Mouse (Mus musculus) ES-Bruce4 (cell line): Measurements from ENCODE around the gene Fgfr2. TPM values are rescaled to one million over a fixed set of nuclear protein-coding genes. Genes with fewer than 3 reads are reported as not detected.

Experiments
- H3K27ac ChIP-seq: 2 replicates; pipeline ENCODE4 v1.5.1; 2012; ENCODE audit warnings: low read length, inconsistent platforms; ENCODE audit not compliant: insufficient read depth
- H3K27me3 ChIP-seq: 2 replicates; pipeline ENCODE4 v1.6.1; 2012; ENCODE audit warnings: mild to moderate bottlenecking, low read length, inconsistent platforms; ENCODE audit not compliant: control insufficient read depth, poor library complexity, insufficient read depth, severe bottlenecking
- H3K36me3 ChIP-seq: 2 replicates; pipeline ENCODE4 v1.6.1; 2012; ENCODE audit warnings: inconsistent platforms, mild to moderate bottlenecking, low read length, moderate library complexity; ENCODE audit not compliant: control insufficient read depth, poor library complexity, insufficient read depth, severe bottlenecking
- H3K4me1 ChIP-seq: one replicate; pipeline ENCODE4 v1.8.1; 2011; ENCODE audit warnings: low read length; ENCODE audit not compliant: control insufficient read depth, insufficient read depth
- H3K4me3 ChIP-seq: 2 replicates; pipeline ENCODE4 v1.5.1; 2011; ENCODE audit warnings: low read depth, mild to moderate bottlenecking, low read length
- H3K9ac ChIP-seq: 2 replicates; pipeline ENCODE4 v1.6.1; 2012; ENCODE audit warnings: low read depth, mild to moderate bottlenecking, inconsistent platforms; ENCODE audit not compliant: poor library complexity, severe bottlenecking
- H3K9me3 ChIP-seq: replicated peaks from 2 replicates; pipeline ENCODE4 v1.6.1; 2012; ENCODE audit warnings: mild to moderate bottlenecking, low read length, inconsistent platforms; ENCODE audit not compliant: control insufficient read depth, poor library complexity, insufficient read depth, severe bottlenecking
- CTCF ChIP-seq: IDR thresholded peaks from one replicate; pipeline ENCODE4 v1.8.1; 2011; ENCODE audit warnings: low read depth, low read length
- EP300 ChIP-seq: IDR thresholded peaks from 2 replicates; pipeline ENCODE4 v1.6.1; 2011; ENCODE audit warnings: low read depth, low read length; ENCODE audit not compliant: insufficient read depth
- POLR2A ChIP-seq: IDR thresholded peaks from one replicate; pipeline ENCODE4 v1.8.1; 2011; ENCODE audit warnings: low read length; ENCODE audit not compliant: insufficient read depth
- polyA plus RNA-seq: library from polyadenylated mRNA; stranded (reverse); fragments of >200 nt; gene quantifications from 2 replicates; pipeline ENCODE4 v1.2.4, GENCODE M21; 2011; ENCODE audit warnings: low read depth; ENCODE audit not compliant: missing spikeins, insufficient read depth, insufficient read length

The Fgfr2 gene
- polyA plus RNA-seq, 1 experiment: 34.8 TPM

- no peak overlapping the region for H3K9ac ChIP-seq
- H3K27me3 ChIP-seq: no peaks in the 10 kb centered on the region
- no peak overlapping the region for H3K27ac ChIP-seq
- TF ChIP-seq EP300 (no peak), POLR2A (no peak), CTCF (no peak)
- H3K9me3 ChIP-seq: no peaks in the 10 kb centered on the region
- peaks cover 2% of the 10 kb centered on the region for H3K4me1 ChIP-seq
- no peak overlapping the region for H3K4me3 ChIP-seq
- H3K36me3 ChIP-seq: no peaks in the 10 kb centered on the region
These were observed 2296.8 kb downstream of the Fgfr2 start for GRCm38 (mm10) chr7:130826343-130826742.

- H3K9ac ChIP-seq: no peak overlapping the region
- no peak overlapping the region for H3K4me3 ChIP-seq
- no peaks in the 10 kb centered on the region for H3K36me3 ChIP-seq
- no peaks in the 10 kb centered on the region for H3K9me3 ChIP-seq
- H3K27ac ChIP-seq: no peak overlapping the region
- no peaks in the 10 kb centered on the region for H3K4me1 ChIP-seq
- no peaks in the 10 kb centered on the region for H3K27me3 ChIP-seq
- TF ChIP-seq POLR2A (no peak), CTCF (no peak), EP300 (no peak)
These were observed 2299.2 kb downstream of the Fgfr2 start for GRCm38 (mm10) chr7:130823992-130824391.

- no peaks in the 10 kb centered on the region for H3K4me1 ChIP-seq
- no peaks in the 10 kb centered on the region for H3K27me3 ChIP-seq
- no peak for TF ChIP-seq POLR2A
These were observed 2303.5 kb downstream of the Fgfr2 start for GRCm38 (mm10) chr7:130819624-130820023.

GRCm38 (mm10) chr7:130818813-130819212 lies 2304.3 kb downstream of the Fgfr2 start:
- no peaks in the 10 kb centered on the region for H3K9me3 ChIP-seq
- H3K36me3 ChIP-seq: no peaks in the 10 kb centered on the region
- H3K9ac ChIP-seq: no peak overlapping the region
- no peak overlapping the region for H3K27ac ChIP-seq
- H3K4me1 ChIP-seq: no peaks in the 10 kb centered on the region
- no peak overlapping the region for H3K4me3 ChIP-seq
- no peaks in the 10 kb centered on the region for H3K27me3 ChIP-seq
- no peak for TF ChIP-seq EP300
- no peak for TF ChIP-seq POLR2A
- no peak for TF ChIP-seq CTCF

More at GRCm38 (mm10) chr7:130819624-130820023, 2303.5 kb downstream of the Fgfr2 start:
- Histone ChIP-seq H3K27ac (no peak overlapping the region), H3K9ac (no peak overlapping the region), H3K4me3 (no peak overlapping the region), H3K36me3 (no peaks in the 10 kb centered on the region), H3K9me3 (no peaks in the 10 kb centered on the region)

- Histone ChIP-seq H3K9me3 (no peaks in the 10 kb centered on the region), H3K27ac (no peak overlapping the region), H3K27me3 (no peaks in the 10 kb centered on the region), H3K4me1 (peaks cover 3% of the 10 kb centered on the region), H3K9ac (no peak overlapping the region), H3K4me3 (no peak overlapping the region), H3K36me3 (no peaks in the 10 kb centered on the region)
- TF ChIP-seq EP300: no peak
- TF ChIP-seq POLR2A: no peak
- TF ChIP-seq CTCF: no peak
These were observed 2306.9 kb downstream of the Fgfr2 start for GRCm38 (mm10) chr7:130816243-130816642.

- no peaks in the 10 kb centered on the region for H3K9me3 ChIP-seq
- no peaks in the 10 kb centered on the region for H3K27me3 ChIP-seq
- H3K36me3 ChIP-seq: no peaks in the 10 kb centered on the region
- TF ChIP-seq POLR2A: no peak
- no peak for TF ChIP-seq CTCF
- TF ChIP-seq EP300: no peak
- H3K4me3 ChIP-seq: no peak overlapping the region
- H3K4me1 ChIP-seq: peaks cover 3% of the 10 kb centered on the region
- no peak overlapping the region for H3K27ac ChIP-seq
- no peak overlapping the region for H3K9ac ChIP-seq
These were observed 2307.5 kb downstream of the Fgfr2 start for GRCm38 (mm10) chr7:130815601-130816000.
